Mouse (Mus musculus): ENCODE measurements around the gene Ssbp3.

- TF ChIP-seq CTCF (IDR thresholded peaks at IDR 0.05; ENCODE audit: borderline replicate concordance, control insufficient read depth, extremely low read depth, insufficient read depth, low read length, poor library complexity) (no peak), POLR2A (IDR thresholded peaks at IDR 0.05; ENCODE audit: control insufficient read depth, extremely low read depth, insufficient read depth, low read length, poor library complexity) (no peak)
Observed at GRCm38 (mm10) chr4:107058346-107058745, 147.8 kb downstream of the Ssbp3 start.
